Comparison of ENCODE assay signal across 8 mouse cellular contexts in the genomic region with DNA sequence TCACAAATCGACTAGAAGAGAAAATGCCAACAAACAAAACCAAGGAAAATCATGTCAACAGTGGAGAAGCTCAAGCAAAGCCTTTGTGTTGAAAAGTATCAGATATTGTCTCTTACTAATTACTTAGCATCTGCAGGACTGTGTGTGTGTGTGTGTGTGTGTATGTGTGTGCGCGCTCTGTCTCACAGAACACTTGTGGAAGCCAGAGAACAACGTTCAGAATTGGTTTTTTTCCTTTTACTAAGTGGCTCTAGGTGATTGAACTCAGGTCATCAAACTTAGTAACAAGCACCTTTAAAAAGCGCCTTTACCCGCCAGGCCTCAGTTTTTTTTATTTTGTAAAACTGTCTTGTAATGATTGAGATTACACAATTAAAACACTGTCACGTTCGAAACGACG. TPM values are rescaled to one million over a fixed set of nuclear protein-coding genes. Genes with fewer than 3 reads are reported as not detected.
DNase-seq lines count a peak whose midpoint lies in the region; ATAC-seq and TF ChIP-seq lines count a peak whose summit lies in the region.

No protein-coding gene starts in this region.

- no peak for DNase-seq in heart, adult 9 months (ENCODE audit: low spot score in 2 of 2)
- no peak for DNase-seq in G1E (ENCODE audit: low spot score)
- DNase-seq in thymus, postnatal 36 days = no peak
- no peak for DNase-seq in embryo, embryonic 10.5 days (ENCODE audit: low spot score)

- no peaks in the 10 kb centered on the region for H3K9me3 ChIP-seq in heart, embryonic 16.5 days (replicated peaks; ENCODE audit: control insufficient read depth, low read length)
- H3K9me3 ChIP-seq in G1E (replicated peaks) = peaks cover 9% of the 10 kb centered on the region
- H3K9me3 ChIP-seq in forebrain, embryonic 15.5 days = no peaks in the 10 kb centered on the region

- peak overlapping the region; percentile 89 for H3K4me3 ChIP-seq in heart, embryonic 16.5 days (ENCODE audit: low read length)
- peak overlapping the region; percentile 76; the same call in 1 of the 2 replicates for H3K4me3 ChIP-seq in G1E (ENCODE audit: low read depth, low read length)
- H3K4me3 ChIP-seq in forebrain, embryonic 15.5 days = peak overlapping the region; percentile 88
- H3K4me3 ChIP-seq in macrophage (ENCODE audit: inconsistent target) = peak overlapping the region; percentile 37

- H3K79me2 ChIP-seq in macrophage (ENCODE audit: inconsistent target) = peaks cover 21% of the 10 kb centered on the region

- H3K4me2 ChIP-seq in heart, embryonic 16.5 days (ENCODE audit: low read depth, low read length) = peak overlapping the region; percentile 93
- peak overlapping the region; percentile 39 for H3K4me2 ChIP-seq in forebrain, embryonic 15.5 days (replicated peaks)

- H3K9ac ChIP-seq in heart, embryonic 16.5 days (ENCODE audit: low read length) = peak overlapping the region; percentile 99; the same call in 1 of the 2 replicates
- peak overlapping the region; percentile 98 for H3K9ac ChIP-seq in forebrain, embryonic 15.5 days (replicated peaks)

- H3K36me3 ChIP-seq in heart, embryonic 16.5 days (ENCODE audit: control insufficient read depth, insufficient read depth) = peaks cover 25% of the 10 kb centered on the region
- H3K36me3 ChIP-seq in G1E (replicated peaks) (peaks cover 24% of the 10 kb centered on the region), macrophage (ENCODE audit: inconsistent target) (peaks cover 6% of the 10 kb centered on the region; the same call in 1 of the 2 replicates)
- H3K36me3 ChIP-seq in forebrain, embryonic 15.5 days = peaks cover 31% of the 10 kb centered on the region

- ATAC-seq in heart, embryonic 16.5 days (replicated peaks; ENCODE audit: extremely low read depth, insufficient read depth, low FRiP score) = no peak
- no peak for ATAC-seq in G1E (ENCODE audit: extremely low read depth, insufficient number of reproducible peaks, low FRiP score, poor library complexity, severe bottlenecking)
- peak; percentile 36 for ATAC-seq in forebrain, embryonic 15.5 days (replicated peaks)
- ATAC-seq in monocyte, adult 5-6 weeks (replicated peaks; ENCODE audit: insufficient number of reproducible peaks, low FRiP score, low TSS enrichment, poor library complexity, severe bottlenecking) = no peak

- no peak for TF ChIP-seq CTCF in G1E (IDR thresholded peaks at IDR 0.05; ENCODE audit: low read depth, low read length)

- H3K27ac ChIP-seq in heart, embryonic 16.5 days (ENCODE audit: low read length) = no peak overlapping the region; the same call in 1 of the 2 replicates
- peak overlapping the region; percentile 99 for H3K27ac ChIP-seq in forebrain, embryonic 15.5 days (replicated peaks)
- no peak overlapping the region for H3K27ac ChIP-seq in macrophage

- 33% methylated on average over 10 of the region's 10 CpGs for WGBS in heart, embryonic 16.5 days
- WGBS in forebrain, embryonic 15.5 days = 31% methylated on average over 10 of the region's 10 CpGs
- 35% methylated on average over 10 of the region's 10 CpGs for WGBS in macrophage (ENCODE audit: missing documents)

- H3K27me3 ChIP-seq in heart, embryonic 16.5 days (ENCODE audit: control insufficient read depth, insufficient read depth, low read length) = no peaks in the 10 kb centered on the region
- H3K27me3 ChIP-seq in G1E (ENCODE audit: insufficient read depth, low read length) = no peaks in the 10 kb centered on the region
- no peaks in the 10 kb centered on the region for H3K27me3 ChIP-seq in forebrain, embryonic 15.5 days

- peaks cover 7% of the 10 kb centered on the region for H3K4me1 ChIP-seq in heart, embryonic 16.5 days (ENCODE audit: control insufficient read depth, insufficient read depth, low read length)
- H3K4me1 ChIP-seq in G1E (ENCODE audit: insufficient read depth, low read depth, low read length) = peaks cover 3% of the 10 kb centered on the region; the same call in 1 of the 2 replicates
- H3K4me1 ChIP-seq in forebrain, embryonic 15.5 days = peaks cover 18% of the 10 kb centered on the region

RNA-seq across cellular contexts. Expression of gene Smarcad1, which starts 0.5 kb away (rescaled TPM):
- 33.4 TPM in 2 replicates for polyA plus RNA-seq in heart, embryonic 16.5 days (2015; fragmentation: Nextera tagmentation; extraction: Ambion mirVana)
- total RNA-seq in G1E (2014; fragmentation: Nextera tagmentation) (41.6 and 46.8 TPM in 2 replicates), G1E (2017) (39.4 and 48.5 TPM in 2 replicates)
- polyA plus RNA-seq in G1E (2012) (9.0 and 9.2 TPM in 2 replicates), macrophage (2018) (22.6 to 44.4 TPM (median 33.1 TPM) in 3 replicates)
- 105 and 106 TPM in 2 replicates for polyA plus RNA-seq in forebrain, embryonic 15.5 days (2015; fragmentation: Nextera tagmentation; extraction: Ambion mirVana)
- 100 to 1,000 TPM in 16 of 26 experiments, 10 to 100 TPM in 10; 46.9 to 169 (median 130) TPM for total RNA-seq in macrophage (2018; cell fraction: chromatin; rRNA removed)
- total RNA-seq in macrophage (2018; cell fraction: cytosol; rRNA removed) = 10 to 100 TPM; 30.9 to 54.4 (median 40.3) TPM
- total RNA-seq in macrophage (2018; cell fraction: nucleus; rRNA removed) = 100 to 1,000 TPM in 4 of 26 experiments, 10 to 100 TPM in 22; 37.1 to 137 (median 74.6) TPM
- 40.4 to 63.9 TPM (median 41.7 TPM) in 3 replicates for total RNA-seq in monocyte, adult 5-6 weeks (2017)

Comparison
In these comparisons a context has a peak if more than half of its experiments do, and no peak if none do; other contexts are left out.
1. H3K4me3 ChIP-seq: peak in every context shown above with its lines; median percentile 89 in heart, embryonic 16.5 days; 88 in forebrain, embryonic 15.5 days; 76 in G1E; 37 in macrophage.